Mouse (Mus musculus) liver, embryonic 18 days (tissue): ENCODE data around the gene Rpl36al. TPM values are rescaled to one million over a fixed set of nuclear protein-coding genes. Genes with fewer than 3 reads are reported as not detected.

Experiments used
- polyA plus RNA-seq: library from polyadenylated mRNA; depleted of rRNA; stranded (reverse); fragments of >200 nt; gene quantifications from 2 replicates; pipeline ENCODE4 v1.2.3, GENCODE M21; 2012; rRNA removed

Rpl36al gene
- polyA plus RNA-seq = 494 and 497 TPM in 2 replicates

GRCm38 (mm10) chr12:69183583-69184308, at the start of gene Rpl36al, which contains the start of gene Mgat2:
Gene Rpl36al, minus strand, starts transcription at chr12:69184083.
Gene Mgat2, plus strand, starts transcription at chr12:69184157.

GRCm38 (mm10) chr12:69227776-69228466, 44.0 kb upstream of the Rpl36al start, which contains the start of gene Pole2:
Gene Pole2, minus strand, starts transcription at chr12:69228195.

GRCm38 (mm10) chr12:69204052-69204833, 20.4 kb upstream of the Rpl36al start, which contains the start of gene Gm49384:
Gene Gm49384, minus strand, starts transcription at chr12:69204267.

GRCm38 (mm10) chr12:69198164-69198535, 14.3 kb upstream of the Rpl36al start, which contains the start of gene Dnaaf2:
Gene Dnaaf2, minus strand, starts transcription at chr12:69198429.

GRCm38 (mm10) chr12:69196444-69197377, 12.8 kb upstream of the Rpl36al start, which contains the start of gene Gm49383:
Gene Gm49383, minus strand, starts transcription at chr12:69197104.

GRCm38 (mm10) chr12:69168461-69169106, 15.3 kb downstream of the Rpl36al start, which contains the start of gene Lrr1:
Gene Lrr1, plus strand, starts transcription at chr12:69168814.

GRCm38 (mm10) chr12:69158765-69159577, 24.9 kb downstream of the Rpl36al start, which contains the start of gene Rps29:
Gene Rps29, minus strand, starts transcription at chr12:69159186.

Other genes with a start within 250 kb of the Rpl36al start
- gene Rps29, start 24.9 kb downstream of the Rpl36al start, polyA plus RNA-seq = 1,582 and 1,774 TPM in 2 replicates
- 4.0 and 4.5 TPM in 2 replicates for gene Lrr1, start 15.3 kb downstream of the Rpl36al start, polyA plus RNA-seq
- 12.2 and 12.6 TPM in 2 replicates for gene Mgat2, start 74 bp upstream of the Rpl36al start, polyA plus RNA-seq
- 1.7 and 2.2 TPM in 2 replicates for gene Gm49383, start 13.0 kb upstream of the Rpl36al start, polyA plus RNA-seq
- gene Dnaaf2, start 14.3 kb upstream of the Rpl36al start, polyA plus RNA-seq = 1.7 and 1.8 TPM in 2 replicates
- gene Gm49384, start 20.2 kb upstream of the Rpl36al start, polyA plus RNA-seq = 2.6 and 3.0 TPM in 2 replicates
- 11.3 and 11.9 TPM in 2 replicates for gene Pole2, start 44.1 kb upstream of the Rpl36al start, polyA plus RNA-seq
- 0.25 and 1.9 TPM in 2 replicates for gene Klhdc1, start 57.1 kb upstream of the Rpl36al start, polyA plus RNA-seq
- gene Klhdc2, start 112.6 kb upstream of the Rpl36al start, polyA plus RNA-seq = 32.0 and 33.2 TPM in 2 replicates
- 8.7 and 10.1 TPM in 2 replicates for gene Nemf, start 173.1 kb upstream of the Rpl36al start, polyA plus RNA-seq
- gene Arf6, start 188.1 kb upstream of the Rpl36al start, polyA plus RNA-seq = 50.9 and 53.3 TPM in 2 replicates
- gene Gm9887, start 188.4 kb upstream of the Rpl36al start, polyA plus RNA-seq = 0.25 and 0.35 TPM in 2 replicates